Mouse (Mus musculus): ENCODE results near the gene Lrrc34.

DNA sequence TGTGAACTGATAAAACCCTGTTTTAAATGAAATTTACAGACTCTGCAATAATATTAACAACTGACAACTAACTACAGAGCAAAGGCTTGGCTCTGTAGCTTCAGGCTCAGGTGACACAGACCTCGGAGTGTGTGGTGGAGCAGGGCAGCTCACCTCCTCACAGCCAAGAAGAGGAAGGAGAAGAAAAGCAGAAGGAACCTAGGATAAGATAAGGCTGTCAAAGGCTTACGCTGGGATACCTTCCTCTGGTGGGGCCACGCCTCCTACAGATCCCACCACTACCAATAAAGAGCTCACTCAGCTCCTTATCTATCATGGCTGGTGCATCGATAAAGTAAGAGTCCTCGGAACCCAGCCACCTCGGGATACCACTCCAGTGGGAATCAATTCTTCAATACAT, 35.5 kb upstream of the Lrrc34 start:
- TF ChIP-seq POLR2A (IDR thresholded peaks at IDR 0.05; ENCODE audit: borderline replicate concordance, insufficient read depth, low read length) (no peak), CTCF (IDR thresholded peaks at IDR 0.05; ENCODE audit: borderline replicate concordance, insufficient read depth, low read depth, low read length) (no peak)
